Mouse (Mus musculus) frontal cortex, adult (tissue): Measurements from ENCODE around the gene Fstl5.
"Not testable (repeated sequence)": the region's sequence is repeated elsewhere in the genome, so short reads cannot be mapped to it uniquely, and the experiment has no call there.

Source experiments
- ATAC-seq: cut with Nextera tagmentation; 2 replicates; pipeline ENCODE4 v1.9.2; 2017; ENCODE audit warnings: mild to moderate bottlenecking, moderate library complexity, mixed read lengths; ENCODE audit not compliant: low TSS enrichment

Gene Fstl5

GRCm38 (mm10) chr3:76074060-76074707 lies at the start of gene Fstl5:
Gene Fstl5 (plus strand): TSS chr3:76074270.
- ATAC-seq = peak; percentile 88

GRCm38 (mm10) chr3:76025523-76025922 lies 48.5 kb upstream of the Fstl5 start:
- no peak for ATAC-seq

- no peak for ATAC-seq
Observed at GRCm38 (mm10) chr3:76051124-76051523, 22.9 kb upstream of the Fstl5 start.

DNA sequence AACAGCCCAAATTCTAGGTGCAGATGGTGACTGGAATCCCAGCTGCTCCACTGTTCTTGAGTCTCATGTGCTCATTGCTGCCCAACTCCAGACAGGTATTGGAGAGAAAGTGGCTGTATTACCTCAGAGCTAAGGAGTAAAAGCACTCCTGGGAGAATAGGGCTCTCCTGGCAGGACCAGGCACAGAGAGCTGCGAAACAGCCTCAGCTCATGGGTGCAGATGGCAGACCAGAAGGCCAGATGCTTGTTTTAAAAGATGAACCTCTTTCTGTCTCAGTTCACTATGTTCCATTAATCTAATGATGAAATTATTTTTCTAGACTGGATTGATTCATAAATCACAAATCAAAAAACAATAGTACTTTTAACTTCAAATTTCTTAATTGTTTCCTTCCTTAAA lies 12.1 kb upstream of the Fstl5 start:
- ATAC-seq = no peak

- ATAC-seq = peak; percentile 73
Observed at GRCm38 (mm10) chr3:76067920-76068319, 6.2 kb upstream of the Fstl5 start.

DNA sequence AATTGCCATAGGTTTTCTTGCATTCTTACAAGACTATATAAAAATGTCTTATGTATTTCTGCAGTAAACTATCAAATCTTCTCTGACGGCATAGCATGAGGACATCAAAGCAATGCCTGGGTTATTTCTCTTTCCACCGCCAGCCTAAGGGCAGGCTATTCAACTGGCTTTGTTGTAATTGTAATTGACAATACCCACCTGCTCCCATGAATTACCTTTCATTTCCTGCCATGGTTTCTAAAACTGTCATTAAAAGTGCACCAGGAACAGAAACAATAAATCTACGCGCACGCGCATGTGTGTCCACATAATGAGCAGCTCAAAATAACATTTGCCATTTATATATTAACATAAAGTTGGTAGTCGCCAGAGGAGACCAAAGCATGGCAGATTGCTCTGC lies 1.2 kb upstream of the Fstl5 start:
- ATAC-seq = no peak

DNA sequence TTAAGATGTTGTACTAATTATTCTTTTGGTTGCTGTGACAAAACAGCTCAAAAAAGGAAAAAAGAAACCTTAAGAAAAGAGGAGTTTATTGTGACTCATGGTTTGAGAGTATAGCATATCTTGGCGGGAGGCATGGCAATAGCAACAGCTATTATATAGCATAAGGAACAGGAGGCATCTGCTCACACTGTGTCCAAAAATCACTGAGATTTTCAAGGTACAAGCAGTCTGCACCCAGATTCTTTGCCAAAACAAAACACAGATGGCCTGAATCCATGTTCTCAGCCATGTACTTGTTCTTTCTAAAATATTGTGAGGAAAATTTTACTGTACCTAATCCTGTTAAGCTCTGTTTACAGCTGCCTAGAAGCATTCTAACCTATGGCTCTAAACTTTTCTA lies 66.4 kb downstream of the Fstl5 start:
- peak; percentile 67; the same call in 1 of the 2 replicates for ATAC-seq

GRCm38 (mm10) chr3:76147846-76148245 lies 73.8 kb downstream of the Fstl5 start:
- ATAC-seq = no peak

GRCm38 (mm10) chr3:76238834-76239233 lies 164.8 kb downstream of the Fstl5 start:
- ATAC-seq = no peak

- no peak for ATAC-seq
Observed at GRCm38 (mm10) chr3:76251385-76251784, 177.3 kb downstream of the Fstl5 start.

GRCm38 (mm10) chr3:76292993-76293392 lies 218.9 kb downstream of the Fstl5 start:
- ATAC-seq = no peak

DNA sequence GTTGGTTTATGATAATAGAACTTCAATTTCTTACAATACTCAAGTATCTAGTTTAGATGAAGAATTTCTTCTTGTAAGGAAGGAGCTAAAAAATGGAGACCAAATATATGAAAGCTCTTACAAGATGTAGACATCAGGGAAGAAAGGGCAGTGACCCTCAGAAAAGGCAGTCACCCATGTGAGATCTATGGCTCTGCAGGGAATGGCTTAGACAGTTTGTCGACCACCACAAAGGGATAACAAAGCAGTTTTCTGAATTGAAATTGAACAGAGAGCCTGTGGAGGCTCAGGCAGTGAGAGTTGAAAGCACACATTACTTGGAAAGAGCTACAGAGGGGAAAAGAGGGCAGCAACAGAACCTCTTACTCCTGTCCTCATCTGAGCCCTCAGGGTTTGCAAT lies 220.3 kb downstream of the Fstl5 start:
- ATAC-seq = no peak

GRCm38 (mm10) chr3:76301026-76301773 lies 227.1 kb downstream of the Fstl5 start:
- ATAC-seq = no peak

DNA sequence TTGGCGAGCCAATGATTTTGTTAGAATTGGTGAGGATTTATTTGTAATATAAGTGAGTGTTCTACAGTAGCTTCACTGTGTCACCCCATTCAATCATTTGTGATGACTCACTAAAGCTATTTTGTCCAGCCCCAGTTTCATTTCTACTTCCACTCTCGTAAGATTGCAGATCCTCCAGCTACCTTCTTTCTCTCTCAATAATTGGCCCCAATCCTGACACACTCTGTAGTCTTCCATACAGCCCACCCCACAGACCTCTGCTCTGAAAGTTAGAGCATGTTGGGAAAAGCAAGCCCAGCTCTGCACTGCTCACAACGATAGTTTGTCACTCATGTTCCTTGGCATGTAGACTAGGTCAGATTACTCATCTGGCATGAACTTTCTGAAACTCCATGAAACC lies 242.9 kb downstream of the Fstl5 start:
- ATAC-seq = no peak

GRCm38 (mm10) chr3:76319531-76319930 lies 245.5 kb downstream of the Fstl5 start:
- no peak for ATAC-seq

DNA sequence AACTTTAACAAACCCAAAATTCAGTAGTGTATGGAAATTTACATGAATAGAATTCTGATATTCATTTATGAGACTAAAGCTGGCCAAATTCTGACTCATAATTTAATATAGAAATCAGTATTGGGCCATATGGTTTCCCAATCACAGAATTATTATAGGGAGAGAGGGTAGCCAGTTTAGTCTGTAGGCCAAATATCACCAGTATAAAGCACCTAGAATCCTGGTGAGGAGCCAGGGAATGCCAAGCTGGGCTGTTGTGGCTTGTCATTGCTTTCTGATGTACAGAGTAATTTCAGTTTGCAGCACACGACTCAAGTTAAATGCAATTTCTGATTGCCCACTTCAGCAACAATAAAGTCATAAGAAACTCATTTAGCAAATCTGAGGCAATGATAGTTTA lies 248.4 kb downstream of the Fstl5 start:
- ATAC-seq = no peak

DNA sequence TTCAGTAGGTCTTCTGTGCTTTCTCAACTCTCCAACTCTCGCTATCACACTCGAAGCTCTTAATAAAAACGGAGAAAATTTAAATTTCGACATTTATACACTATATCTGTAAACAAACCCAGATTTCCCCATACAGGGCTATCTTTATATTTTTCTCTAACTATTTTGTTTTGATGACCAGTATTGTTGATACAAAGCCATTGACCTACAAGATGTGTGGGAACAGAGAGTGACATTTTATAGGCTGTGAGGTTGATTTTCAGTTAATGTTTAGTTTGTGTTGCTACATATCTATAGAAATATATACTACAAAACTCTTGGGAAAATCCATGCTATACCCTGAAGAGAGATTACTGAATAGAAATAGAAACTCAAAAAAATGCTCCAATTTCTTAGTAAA lies 262.9 kb downstream of the Fstl5 start:
- ATAC-seq = no peak

DNA sequence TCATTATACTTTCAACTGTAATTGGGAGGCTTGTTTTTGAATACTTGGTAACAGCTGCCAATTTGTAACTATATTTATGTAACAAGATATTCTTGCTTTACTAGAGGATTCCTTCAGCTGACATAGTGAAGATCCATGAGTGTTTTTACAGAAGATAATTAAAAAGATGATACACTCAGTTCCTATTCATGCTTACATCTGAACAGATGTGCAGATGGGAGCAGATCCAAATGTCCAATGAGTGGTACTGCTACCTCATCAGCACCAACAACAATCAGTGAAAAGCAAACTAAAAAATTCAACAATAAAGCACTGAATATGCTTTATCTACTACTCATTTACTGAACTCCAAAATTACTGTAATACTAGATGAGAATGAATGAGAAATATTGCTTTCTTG lies 292.9 kb downstream of the Fstl5 start:
- peak; percentile 62; the same call in 1 of the 2 replicates for ATAC-seq

GRCm38 (mm10) chr3:76369910-76370309 lies 295.8 kb downstream of the Fstl5 start:
- no peak for ATAC-seq

- ATAC-seq = peak; percentile 95
Observed at GRCm38 (mm10) chr3:76428775-76429372, 354.8 kb downstream of the Fstl5 start.

DNA sequence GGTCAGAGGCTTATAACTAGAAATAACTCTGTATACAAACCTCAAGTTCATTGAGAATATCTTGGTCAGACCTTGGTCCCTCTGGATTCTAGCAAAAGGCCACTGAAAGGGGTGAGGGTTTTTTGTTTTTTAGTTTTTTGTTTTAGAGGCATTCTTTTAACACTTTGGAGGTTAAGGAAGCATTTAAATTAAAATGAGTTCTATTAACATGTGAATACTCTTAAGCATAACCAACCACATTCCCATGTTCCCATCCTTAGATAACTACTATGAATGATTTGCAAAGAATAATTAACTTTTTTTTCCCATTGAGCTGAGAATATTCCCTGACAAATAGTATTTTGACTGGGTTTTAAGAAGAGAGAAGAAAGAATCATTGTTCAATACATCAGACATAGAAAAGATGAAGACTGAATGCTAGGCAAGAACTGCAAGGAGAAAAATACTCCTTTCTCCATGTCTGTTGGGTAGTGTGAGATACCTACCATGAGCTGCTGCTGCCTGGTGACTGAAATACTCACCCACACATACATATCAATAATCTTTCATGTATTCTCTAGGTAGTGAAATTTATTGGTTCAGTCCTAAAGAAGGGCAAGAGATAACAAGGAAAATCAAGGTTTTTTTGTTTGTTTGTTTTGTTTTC lies 393.3 kb downstream of the Fstl5 start:
- no peak for ATAC-seq

DNA sequence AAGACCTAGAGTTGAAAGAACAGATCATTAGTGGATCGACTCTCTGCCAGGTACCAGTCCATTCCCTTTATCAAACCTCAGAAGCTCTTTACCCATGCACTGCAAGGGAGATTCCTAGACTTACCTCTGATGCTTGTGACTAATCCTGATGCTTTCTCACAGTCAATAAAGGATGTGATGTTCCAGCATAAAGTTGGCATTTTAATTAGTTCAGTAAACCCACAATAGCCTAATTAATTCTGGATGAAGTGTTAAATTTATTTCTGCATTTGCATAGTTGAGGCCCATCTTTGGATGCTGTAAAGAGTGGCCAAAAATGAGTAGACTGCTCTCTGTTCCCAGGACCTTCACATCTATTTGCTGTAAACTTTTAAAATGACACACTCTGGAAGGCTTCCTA lies 394.1 kb downstream of the Fstl5 start:
- ATAC-seq = no peak

DNA sequence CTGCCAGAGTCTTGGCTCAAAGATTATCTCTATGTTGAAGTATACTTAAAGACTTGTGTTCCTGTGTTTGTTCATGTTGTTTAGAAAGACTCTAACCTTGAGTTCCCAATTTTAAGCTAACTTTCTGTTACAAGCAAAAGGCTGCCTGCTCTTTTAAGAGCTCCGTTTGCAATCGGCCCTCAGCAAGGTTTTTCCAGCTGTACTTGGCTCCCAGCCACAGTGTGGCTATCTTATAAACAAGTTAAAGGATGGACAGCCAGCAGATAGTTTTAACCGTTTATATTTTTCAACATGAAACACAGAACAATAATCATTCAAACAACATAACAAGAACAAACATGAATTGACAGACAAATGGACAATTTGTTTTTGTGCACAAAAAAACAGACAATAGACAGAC lies 433.8 kb downstream of the Fstl5 start:
- not testable (repeated sequence) for ATAC-seq
